Mouse (Mus musculus): ENCODE measurements around the gene Tmem174.

GRCm38 (mm10) chr13:98617429-98618067 lies 19.7 kb downstream of the Tmem174 start:
- TF ChIP-seq CTCF (IDR thresholded peaks at IDR 0.05; ENCODE audit: low read depth) (no peak), EP300 (IDR thresholded peaks at IDR 0.05; ENCODE audit: low read depth) (no peak)
